Mouse (Mus musculus): ENCODE data around the gene Ntrk1.

DNA sequence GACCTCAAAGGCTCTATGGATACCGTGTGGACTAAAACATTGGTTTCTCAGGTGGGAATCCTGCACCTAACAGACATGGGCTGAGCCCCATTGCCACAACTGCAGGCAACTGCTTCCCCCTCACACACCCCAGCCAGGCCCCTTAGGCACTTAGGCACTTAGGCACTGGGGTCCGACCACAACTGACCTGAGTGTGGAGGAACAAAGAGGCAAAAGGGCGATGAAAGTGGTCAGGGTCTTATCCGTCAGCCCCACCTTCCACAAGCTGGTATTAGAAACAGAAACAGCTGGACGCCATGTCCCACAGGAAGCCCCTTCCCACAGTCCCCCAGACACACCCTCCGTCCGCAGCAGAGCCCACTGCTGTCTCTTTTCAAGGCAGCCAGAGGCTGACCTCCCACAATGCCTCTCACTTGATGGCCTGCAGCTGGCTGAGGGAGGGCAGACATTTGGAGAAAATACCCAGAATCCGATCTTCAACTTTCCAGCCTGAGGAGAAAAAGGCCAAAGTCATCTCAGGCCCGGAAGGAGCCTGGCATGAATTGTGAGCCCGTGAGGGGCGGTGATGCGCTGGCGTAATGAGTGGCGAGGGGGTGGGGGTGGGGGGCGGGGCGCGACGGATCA is 49.8 kb downstream of the Ntrk1 start:
- TF ChIP-seq POLR2A (IDR thresholded peaks at IDR 0.05; ENCODE audit: low read depth, low read length): no peak
- TF ChIP-seq CTCF (conservative IDR thresholded peaks at IDR 0.05 in 1 of 2, IDR thresholded peaks at IDR 0.05 in 1 of 2; ENCODE audit: low read depth in 2 of 2, low read length in 2 of 2): no peak
- no peak for TF ChIP-seq CHD1 (IDR thresholded peaks at IDR 0.05; ENCODE audit: low read depth, low read length)
- TF ChIP-seq E2F4 (IDR thresholded peaks at IDR 0.05; ENCODE audit: insufficient replicate concordance, low read depth, low read length): no peak
- no peak for TF ChIP-seq ZNF384 (IDR thresholded peaks at IDR 0.05; ENCODE audit: low read depth, low read length)
- TF ChIP-seq PAX5 (IDR thresholded peaks at IDR 0.05; ENCODE audit: low read length): no peak
- no peak for TF ChIP-seq USF1 (IDR thresholded peaks at IDR 0.05; ENCODE audit: low read depth, low read length)
- TF ChIP-seq HCFC1 (IDR thresholded peaks at IDR 0.05; ENCODE audit: low read depth, low read length): no peak
- TF ChIP-seq CHD2 (IDR thresholded peaks at IDR 0.05; ENCODE audit: low read length): no peak
- TF ChIP-seq RCOR1 (conservative IDR thresholded peaks at IDR 0.05; ENCODE audit: low read depth, low read length): no peak
- TF ChIP-seq SMC3 (IDR thresholded peaks at IDR 0.05; ENCODE audit: low read depth, low read length): no peak
- no peak for TF ChIP-seq MAX (IDR thresholded peaks at IDR 0.05; ENCODE audit: low read length)
- TF ChIP-seq NELFE (IDR thresholded peaks at IDR 0.05; ENCODE audit: low read depth, low read length): no peak
- TF ChIP-seq MAZ (IDR thresholded peaks at IDR 0.05; ENCODE audit: low read depth, low read length): no peak
